In genomic region chr4:151724897-151725296, GRCm38 (mm10) we compare ENCODE assay signal across 20 mouse cellular contexts.
"Had no signal": no experiment of that assay in that cellular context is flagged by ENCODE, and none has a peak within 500 bp of the region (broad histone marks: within the 10 kb centered on the region; RNA-seq: fewer than 3 reads in every experiment).

No protein-coding gene starts in this region.

- H3K4me1 ChIP-seq: intestine, embryonic 15.5 days; limb, embryonic 15.5 days; stomach, embryonic 15.5 days had no signal

- H3K27ac ChIP-seq: intestine, embryonic 15.5 days; kidney, embryonic 15.5 days; limb, embryonic 12.5 days; limb, embryonic 15.5 days; stomach, embryonic 15.5 days had no signal

- DNase-seq: kidney, adult 11 months; kidney, adult 8-10 months; kidney, postnatal 10 days; kidney, postnatal 36 days; left cerebral cortex, postnatal 4 days; lung, adult 2 months; lung, postnatal 14 days; lung, postnatal 4 days; midbrain, embryonic 14.5 days; right cerebral cortex, adult 18-20 months; right cerebral cortex, postnatal 14 days; right cerebral cortex, postnatal 4 days; thymus, adult 18-20 months; thymus, postnatal 36 days had no signal

- ATAC-seq: intestine, embryonic 15.5 days had no signal

- H3K4me3 ChIP-seq: intestine, embryonic 15.5 days; kidney, embryonic 15.5 days; limb, embryonic 12.5 days; limb, embryonic 15.5 days; stomach, embryonic 15.5 days had no signal

- H3K36me3 ChIP-seq: intestine, embryonic 15.5 days; kidney, embryonic 15.5 days; limb, embryonic 12.5 days; limb, embryonic 15.5 days; stomach, embryonic 15.5 days had no signal

- H3K27me3 ChIP-seq: intestine, embryonic 15.5 days; kidney, embryonic 15.5 days; limb, embryonic 12.5 days; limb, embryonic 15.5 days; stomach, embryonic 15.5 days had no signal

- H3K9ac ChIP-seq: intestine, embryonic 15.5 days; kidney, embryonic 15.5 days; limb, embryonic 12.5 days; limb, embryonic 15.5 days; stomach, embryonic 15.5 days had no signal

- H3K4me2 ChIP-seq: intestine, embryonic 15.5 days; kidney, embryonic 15.5 days; limb, embryonic 12.5 days; limb, embryonic 15.5 days; midbrain, embryonic 11.5 days; stomach, embryonic 15.5 days had no signal

- H3K9me3 ChIP-seq: intestine, embryonic 15.5 days; kidney, embryonic 15.5 days; limb, embryonic 12.5 days; limb, embryonic 15.5 days; stomach, embryonic 15.5 days had no signal
